In the genomic region with DNA sequence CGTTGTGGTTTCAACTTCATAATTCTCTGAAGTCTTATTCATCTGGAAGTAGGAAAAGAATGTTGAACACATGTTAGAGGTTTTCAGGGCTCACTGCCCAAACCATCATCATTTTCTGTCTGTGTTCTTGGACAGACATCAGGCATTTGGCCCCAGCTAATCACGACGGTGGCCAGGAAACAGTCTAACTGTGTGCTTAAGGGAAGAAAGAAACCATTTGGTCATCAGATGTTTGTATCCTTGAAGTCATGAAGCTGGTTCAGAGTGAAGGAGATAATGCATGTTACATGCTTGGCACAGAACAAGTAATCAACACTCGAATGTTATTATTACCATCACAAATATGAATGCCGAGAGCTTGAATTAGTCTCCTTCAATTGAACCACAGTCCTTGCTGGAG, we compare ENCODE assay signal across 13 mouse cellular contexts. TPM values are rescaled to one million over a fixed set of nuclear protein-coding genes. Genes with fewer than 3 reads are reported as not detected.
A peak's percentile ranks its signal among the peaks of the same experiment; 100 is the strongest.
DNase-seq lines count a peak whose midpoint lies in the region; ATAC-seq and TF ChIP-seq lines count a peak whose summit lies in the region.
"Had no signal": no experiment of that assay in that cellular context is flagged by ENCODE, and none has a peak within 500 bp of the region (broad histone marks: within the 10 kb centered on the region; RNA-seq: fewer than 3 reads in every experiment).

No protein-coding gene starts in this region.

- H3K4me3 ChIP-seq in embryonic facial prominence, embryonic 14.5 days (ENCODE audit: low read depth, low read length), result no peak overlapping the region
- H3K4me3 ChIP-seq in embryonic facial prominence, embryonic 10.5 days, result no peak overlapping the region
- no peak overlapping the region for H3K4me3 ChIP-seq in embryonic facial prominence, embryonic 15.5 days (replicated peaks)
- no peak overlapping the region for H3K4me3 ChIP-seq in heart, embryonic 12.5 days
- no peak overlapping the region for H3K4me3 ChIP-seq in lung, postnatal 0 days (ENCODE audit: low read depth, low read length)
- no peak overlapping the region for H3K4me3 ChIP-seq in midbrain, embryonic 14.5 days (replicated peaks; ENCODE audit: low read depth, low read length)
- H3K4me3 ChIP-seq: limb, embryonic 13.5 days; neural tube, embryonic 13.5 days had no signal

- H3K4me2 ChIP-seq in embryonic facial prominence, embryonic 14.5 days (ENCODE audit: low read depth, low read length), result no peak overlapping the region
- H3K4me2 ChIP-seq in embryonic facial prominence, embryonic 15.5 days (replicated peaks), result no peak overlapping the region
- no peak overlapping the region for H3K4me2 ChIP-seq in heart, embryonic 12.5 days
- no peak overlapping the region for H3K4me2 ChIP-seq in lung, postnatal 0 days (replicated peaks; ENCODE audit: low read depth, low read length)
- H3K4me2 ChIP-seq in midbrain, embryonic 14.5 days (ENCODE audit: low read length), result no peak overlapping the region
- H3K4me2 ChIP-seq: limb, embryonic 13.5 days; neural tube, embryonic 13.5 days had no signal

- no peak for TF ChIP-seq CTCF in lung, postnatal 0 days (IDR thresholded peaks at IDR 0.05)

- H3K27me3 ChIP-seq in embryonic facial prominence, embryonic 14.5 days (replicated peaks; ENCODE audit: control insufficient read depth, insufficient read depth, low read length), result no peaks in the 10 kb centered on the region
- H3K27me3 ChIP-seq in embryonic facial prominence, embryonic 10.5 days (replicated peaks; ENCODE audit: low read depth, poor library complexity, severe bottlenecking), result no peaks in the 10 kb centered on the region
- H3K27me3 ChIP-seq in embryonic facial prominence, embryonic 15.5 days, result no peaks in the 10 kb centered on the region
- no peaks in the 10 kb centered on the region for H3K27me3 ChIP-seq in heart, embryonic 12.5 days (replicated peaks)
- H3K27me3 ChIP-seq in lung, postnatal 0 days (replicated peaks; ENCODE audit: insufficient read depth, low read length), result no peaks in the 10 kb centered on the region
- H3K27me3 ChIP-seq in midbrain, embryonic 14.5 days (ENCODE audit: control insufficient read depth, insufficient read depth, low read length), result no peaks in the 10 kb centered on the region
- H3K27me3 ChIP-seq: limb, embryonic 13.5 days; neural tube, embryonic 13.5 days had no signal

- H3K9ac ChIP-seq in embryonic facial prominence, embryonic 14.5 days (ENCODE audit: low read depth, low read length), result no peak overlapping the region
- H3K9ac ChIP-seq in embryonic facial prominence, embryonic 15.5 days, result no peak overlapping the region
- H3K9ac ChIP-seq in heart, embryonic 12.5 days, result no peak overlapping the region
- no peak overlapping the region for H3K9ac ChIP-seq in lung, postnatal 0 days (replicated peaks; ENCODE audit: low read depth)
- H3K9ac ChIP-seq in midbrain, embryonic 14.5 days (replicated peaks; ENCODE audit: low read length), result no peak overlapping the region
- H3K9ac ChIP-seq: limb, embryonic 13.5 days; neural tube, embryonic 13.5 days had no signal

- peaks cover 7% of the 10 kb centered on the region; the same call in 1 of the 2 replicates for H3K4me1 ChIP-seq in embryonic facial prominence, embryonic 14.5 days (ENCODE audit: control insufficient read depth, insufficient read depth, low read length)
- peaks cover 11% of the 10 kb centered on the region for H3K4me1 ChIP-seq in embryonic facial prominence, embryonic 10.5 days
- peaks cover 6% of the 10 kb centered on the region; the same call in 1 of the 2 replicates for H3K4me1 ChIP-seq in embryonic facial prominence, embryonic 15.5 days
- peaks cover 13% of the 10 kb centered on the region for H3K4me1 ChIP-seq in heart, embryonic 12.5 days (replicated peaks)
- H3K4me1 ChIP-seq in lung, postnatal 0 days (ENCODE audit: insufficient read depth, low read depth, low read length), result no peaks in the 10 kb centered on the region; the same call in 1 of the 2 replicates
- H3K4me1 ChIP-seq in midbrain, embryonic 14.5 days (ENCODE audit: control insufficient read depth, insufficient read depth, low read length), result 0 out of 2 replicates have a peak, but pooled peaks cover 3% of the 10 kb centered on the region

- H3K9me3 ChIP-seq in embryonic facial prominence, embryonic 14.5 days (ENCODE audit: control insufficient read depth, low read length), result no peaks in the 10 kb centered on the region
- no peaks in the 10 kb centered on the region for H3K9me3 ChIP-seq in embryonic facial prominence, embryonic 10.5 days
- H3K9me3 ChIP-seq in embryonic facial prominence, embryonic 15.5 days (replicated peaks), result no peaks in the 10 kb centered on the region
- 0 out of 2 replicates have a peak, but pooled peaks cover 2% of the 10 kb centered on the region for H3K9me3 ChIP-seq in heart, embryonic 12.5 days (replicated peaks)
- no peaks in the 10 kb centered on the region for H3K9me3 ChIP-seq in lung, postnatal 0 days (ENCODE audit: low read length)
- no peaks in the 10 kb centered on the region for H3K9me3 ChIP-seq in midbrain, embryonic 14.5 days (ENCODE audit: control insufficient read depth, low read length)
- H3K9me3 ChIP-seq: G1E; limb, embryonic 13.5 days; neural tube, embryonic 13.5 days had no signal

- no peak overlapping the region for H3K27ac ChIP-seq in embryonic facial prominence, embryonic 14.5 days (replicated peaks; ENCODE audit: low read depth, low read length)
- H3K27ac ChIP-seq in embryonic facial prominence, embryonic 10.5 days (replicated peaks), result no peak overlapping the region
- H3K27ac ChIP-seq in embryonic facial prominence, embryonic 15.5 days (replicated peaks), result 0 out of 2 replicates have a peak overlapping the region, but pooled peaks have one; percentile 34
- H3K27ac ChIP-seq in heart, embryonic 12.5 days (ENCODE audit: poor library complexity, severe bottlenecking), result peak overlapping the region; percentile 70; the same call in 1 of the 2 replicates
- peak overlapping the region; percentile 62; the same call in 1 of the 2 replicates for H3K27ac ChIP-seq in lung, postnatal 0 days (ENCODE audit: low read length)
- H3K27ac ChIP-seq in midbrain, embryonic 14.5 days (replicated peaks; ENCODE audit: low read depth, low read length), result no peak overlapping the region
- H3K27ac ChIP-seq: limb, embryonic 13.5 days; neural tube, embryonic 13.5 days had no signal

- no peaks in the 10 kb centered on the region for H3K36me3 ChIP-seq in embryonic facial prominence, embryonic 14.5 days (ENCODE audit: control insufficient read depth, insufficient read depth, low read length)
- 0 out of 2 replicates have a peak, but pooled peaks cover 3% of the 10 kb centered on the region for H3K36me3 ChIP-seq in embryonic facial prominence, embryonic 10.5 days (replicated peaks)
- no peaks in the 10 kb centered on the region for H3K36me3 ChIP-seq in embryonic facial prominence, embryonic 15.5 days
- peaks cover 3% of the 10 kb centered on the region; the same call in 1 of the 2 replicates for H3K36me3 ChIP-seq in heart, embryonic 12.5 days
- H3K36me3 ChIP-seq in lung, postnatal 0 days (ENCODE audit: insufficient read depth, low read length), result no peaks in the 10 kb centered on the region
- H3K36me3 ChIP-seq in midbrain, embryonic 14.5 days (ENCODE audit: control insufficient read depth, insufficient read depth, low read length), result no peaks in the 10 kb centered on the region
- H3K36me3 ChIP-seq: G1E had no signal

- 58% methylated on average over 5 of the region's 5 CpGs for WGBS in embryonic facial prominence, embryonic 14.5 days
- WGBS in embryonic facial prominence, embryonic 10.5 days, result 92% methylated on average over 5 of the region's 5 CpGs
- WGBS in embryonic facial prominence, embryonic 15.5 days, result 52% methylated on average over 5 of the region's 5 CpGs
- 74% methylated on average over 5 of the region's 5 CpGs for WGBS in heart, embryonic 12.5 days
- 67% methylated on average over 5 of the region's 5 CpGs for WGBS in lung, postnatal 0 days
- 96% methylated on average over 5 of the region's 5 CpGs for WGBS in midbrain, embryonic 14.5 days

- peak; percentile 59 for TF ChIP-seq EP300 in lung, postnatal 0 days (IDR thresholded peaks at IDR 0.05)

- peak; percentile 75 for DNase-seq in embryonic facial prominence, embryonic 14.5 days (ENCODE audit: low spot score)
- no peak for DNase-seq in embryonic facial prominence, embryonic 10.5 days (ENCODE audit: low spot score)
- peak; percentile 88 for DNase-seq in lung, postnatal 0 days (ENCODE audit: low spot score)
- no peak for DNase-seq in midbrain, embryonic 14.5 days
- DNase-seq in spleen, postnatal 14 days (ENCODE audit: low spot score in 2 of 2), result no peak
- no peak for DNase-seq in spleen, postnatal 10 days (ENCODE audit: low spot score in 2 of 2)
- DNase-seq: layer of hippocampus, adult 9-11 months; right cerebral cortex, postnatal 4 days had no signal

- ATAC-seq in embryonic facial prominence, embryonic 14.5 days (ENCODE audit: low read depth), result no peak
- no peak for ATAC-seq in embryonic facial prominence, embryonic 15.5 days (ENCODE audit: insufficient number of reproducible peaks, low FRiP score, low TSS enrichment, low read depth)
- no peak for ATAC-seq in heart, embryonic 12.5 days (ENCODE audit: insufficient number of reproducible peaks, low FRiP score)
- ATAC-seq in lung, postnatal 0 days, result peak; percentile 21
- ATAC-seq in midbrain, embryonic 14.5 days (ENCODE audit: low FRiP score, low TSS enrichment), result no peak

RNA-seq across cellular contexts. Expression of a gene that starts 5.0 kb away (rescaled TPM):
- polyA plus RNA-seq in embryonic facial prominence, embryonic 14.5 days (2014; fragmentation: Nextera tagmentation; extraction: Ambion mirVana), result 59.0 and 60.0 TPM in 2 replicates
- polyA plus RNA-seq in embryonic facial prominence, embryonic 10.5 days (2016; fragmentation: Nextera tagmentation; extraction: Ambion mirVana), result 29.0 and 30.3 TPM in 2 replicates
- 41.8 and 44.7 TPM in 2 replicates for polyA plus RNA-seq in embryonic facial prominence, embryonic 15.5 days (2015; fragmentation: Nextera tagmentation; extraction: Ambion mirVana)
- polyA plus RNA-seq in heart, embryonic 12.5 days (2016; fragmentation: Nextera tagmentation; extraction: Ambion mirVana), result 38.8 and 40.7 TPM in 2 replicates
- 52.0 and 56.3 TPM in 2 replicates for polyA plus RNA-seq in lung, postnatal 0 days (2015; fragmentation: Nextera tagmentation; extraction: Ambion mirVana)
- 53.0 and 56.3 TPM in 2 replicates for polyA plus RNA-seq in midbrain, embryonic 14.5 days (2014; fragmentation: Nextera tagmentation; extraction: Ambion mirVana)

Comparison
In these comparisons a context has a peak if more than half of its experiments do, and no peak if none do; other contexts are left out.
1. DNase-seq: peak in embryonic facial prominence, embryonic 14.5 days (single experiment) and lung, postnatal 0 days (single experiment); none in embryonic facial prominence, embryonic 10.5 days (single experiment), midbrain, embryonic 14.5 days (single experiment), spleen, postnatal 14 days (0 of 2) and spleen, postnatal 10 days (0 of 2).
2. H3K27ac ChIP-seq: peak in embryonic facial prominence, embryonic 15.5 days (single experiment), heart, embryonic 12.5 days (single experiment) and lung, postnatal 0 days (single experiment); none in embryonic facial prominence, embryonic 14.5 days (single experiment), embryonic facial prominence, embryonic 10.5 days (single experiment) and midbrain, embryonic 14.5 days (single experiment).